Mouse (Mus musculus): Measurements from ENCODE around the gene Phactr2. TPM values are rescaled to one million over a fixed set of nuclear protein-coding genes. Genes with fewer than 3 reads are reported as not detected.

Phactr2 gene
- polyA plus RNA-seq, 1 experiment from 2014 or later: 24.0 TPM

DNA sequence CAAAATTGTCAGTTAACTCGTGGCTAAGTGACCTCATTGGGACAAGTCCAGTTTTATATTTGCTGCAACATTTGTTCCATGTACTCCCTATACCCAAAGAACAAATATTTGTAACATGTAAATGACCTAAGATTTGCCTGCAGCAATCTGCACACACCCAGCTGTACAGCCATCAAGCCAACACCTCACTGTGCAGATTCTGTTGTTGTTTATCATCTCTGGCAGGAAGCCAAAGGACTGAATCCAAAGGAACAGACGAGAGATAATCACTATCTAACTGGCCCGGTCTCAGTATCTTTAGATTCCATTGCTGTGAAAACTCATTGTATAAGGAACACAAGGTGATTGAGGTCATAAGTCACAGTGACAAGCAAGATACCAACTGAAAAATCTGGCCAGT is 115.5 kb downstream of the Phactr2 start:
- DNase-seq (ENCODE audit: low spot score) (no peak), ATAC-seq (replicated peaks; ENCODE audit: insufficient number of reproducible peaks, low FRiP score, low TSS enrichment, low read depth) (no peak)
- H3K9me3 ChIP-seq (replicated peaks; ENCODE audit: control insufficient read depth, low read length): no peaks in the 10 kb centered on the region
- no peak overlapping the region for H3K4me2 ChIP-seq (ENCODE audit: low read depth, low read length)
- H3K27ac ChIP-seq (replicated peaks; ENCODE audit: low read depth, low read length): no peak overlapping the region
- WGBS: 78% methylated on average over 3 of the region's 3 CpGs
- no peaks in the 10 kb centered on the region for H3K4me1 ChIP-seq (ENCODE audit: control insufficient read depth, insufficient read depth, low read length)
- no peaks in the 10 kb centered on the region for H3K36me3 ChIP-seq (replicated peaks; ENCODE audit: control insufficient read depth, insufficient read depth, low read depth, low read length)
- H3K4me3 ChIP-seq (ENCODE audit: low read depth, low read length): no peak overlapping the region
- H3K27me3 ChIP-seq (ENCODE audit: control insufficient read depth, insufficient read depth, low read length): no peaks in the 10 kb centered on the region
- H3K9ac ChIP-seq (replicated peaks; ENCODE audit: low read length): no peak overlapping the region

DNA sequence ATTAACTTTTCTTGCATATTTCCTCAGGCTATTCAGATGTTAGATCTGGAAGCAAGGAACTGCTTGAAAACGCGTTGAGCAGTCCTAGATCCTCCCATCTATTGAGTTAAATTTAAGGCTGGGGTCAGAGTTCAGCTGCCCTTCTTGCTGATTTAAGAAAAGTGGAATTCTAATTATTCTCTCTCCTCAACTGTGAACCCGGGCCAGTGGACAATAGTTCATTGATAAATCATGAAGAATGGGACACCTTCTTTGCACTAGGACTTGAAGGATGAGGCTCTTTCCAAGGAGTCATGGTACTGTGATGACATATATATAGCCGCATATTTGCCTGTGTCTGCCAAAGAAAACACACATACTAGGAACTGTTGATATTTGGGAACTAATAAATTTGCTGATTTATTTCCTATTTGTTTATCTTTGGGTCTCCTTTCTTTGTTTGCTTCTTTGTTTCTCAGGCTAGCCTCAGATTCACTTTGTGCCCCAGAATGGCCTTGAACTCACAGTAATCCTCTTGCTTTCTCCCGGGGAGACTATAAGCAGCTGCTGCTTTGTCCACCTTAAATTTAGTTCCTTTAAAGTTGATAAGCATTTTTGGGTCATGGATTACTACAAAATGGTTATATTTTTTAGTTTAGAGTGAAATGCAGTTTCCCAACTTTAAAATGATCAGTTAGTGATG is 127.5 kb downstream of the Phactr2 start:
- no peaks in the 10 kb centered on the region for H3K9me3 ChIP-seq (replicated peaks; ENCODE audit: control insufficient read depth, low read length)
- WGBS: 34% methylated on average over 5 of the region's 5 CpGs
- H3K36me3 ChIP-seq (replicated peaks; ENCODE audit: control insufficient read depth, insufficient read depth, low read depth, low read length): no peaks in the 10 kb centered on the region
- no peaks in the 10 kb centered on the region for H3K4me1 ChIP-seq (ENCODE audit: control insufficient read depth, insufficient read depth, low read length)
- H3K27me3 ChIP-seq (ENCODE audit: control insufficient read depth, insufficient read depth, low read length): no peaks in the 10 kb centered on the region
- H3K4me2 ChIP-seq (ENCODE audit: low read depth, low read length): no peak overlapping the region
- H3K27ac ChIP-seq (replicated peaks; ENCODE audit: low read depth, low read length): no peak overlapping the region
- no peak overlapping the region for H3K9ac ChIP-seq (replicated peaks; ENCODE audit: low read length)
- DNase-seq (ENCODE audit: low spot score) (no peak), ATAC-seq (replicated peaks; ENCODE audit: insufficient number of reproducible peaks, low FRiP score, low TSS enrichment, low read depth) (no peak)
- no peak overlapping the region for H3K4me3 ChIP-seq (ENCODE audit: low read depth, low read length)

DNA sequence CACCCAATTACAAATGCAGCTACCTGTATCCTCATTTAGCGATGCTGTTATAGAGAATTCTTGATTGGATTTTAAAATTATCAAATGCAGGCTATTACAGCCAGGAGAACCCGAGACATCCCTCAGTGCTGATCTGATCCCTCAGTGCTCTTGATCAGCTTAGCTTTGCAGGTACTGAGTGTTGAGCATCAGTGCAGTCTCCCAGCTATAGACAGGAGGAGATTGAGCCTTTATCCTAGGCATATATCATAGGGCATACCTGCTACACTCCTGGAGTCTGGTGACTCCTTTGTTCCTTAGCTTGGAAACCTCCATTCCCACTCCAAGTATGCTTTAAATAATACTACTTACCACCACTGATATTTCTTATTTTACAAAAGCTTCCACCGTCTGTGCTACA is 133.6 kb downstream of the Phactr2 start:
- WGBS: 88% methylated on average over 3 of the region's 3 CpGs
- no peak overlapping the region for H3K27ac ChIP-seq (replicated peaks; ENCODE audit: low read depth, low read length)
- no peak for DNase-seq (ENCODE audit: low spot score)
- H3K36me3 ChIP-seq (replicated peaks; ENCODE audit: control insufficient read depth, insufficient read depth, low read depth, low read length): no peaks in the 10 kb centered on the region
- no peak for ATAC-seq (replicated peaks; ENCODE audit: insufficient number of reproducible peaks, low FRiP score, low TSS enrichment, low read depth)
- H3K9me3 ChIP-seq (replicated peaks; ENCODE audit: control insufficient read depth, low read length): no peaks in the 10 kb centered on the region
- H3K27me3 ChIP-seq (ENCODE audit: control insufficient read depth, insufficient read depth, low read length): no peaks in the 10 kb centered on the region
- no peak overlapping the region for H3K4me2 ChIP-seq (ENCODE audit: low read depth, low read length)
- no peak overlapping the region for H3K4me3 ChIP-seq (ENCODE audit: low read depth, low read length)
- H3K4me1 ChIP-seq (ENCODE audit: control insufficient read depth, insufficient read depth, low read length): no peaks in the 10 kb centered on the region
- no peak overlapping the region for H3K9ac ChIP-seq (replicated peaks; ENCODE audit: low read length)

DNA sequence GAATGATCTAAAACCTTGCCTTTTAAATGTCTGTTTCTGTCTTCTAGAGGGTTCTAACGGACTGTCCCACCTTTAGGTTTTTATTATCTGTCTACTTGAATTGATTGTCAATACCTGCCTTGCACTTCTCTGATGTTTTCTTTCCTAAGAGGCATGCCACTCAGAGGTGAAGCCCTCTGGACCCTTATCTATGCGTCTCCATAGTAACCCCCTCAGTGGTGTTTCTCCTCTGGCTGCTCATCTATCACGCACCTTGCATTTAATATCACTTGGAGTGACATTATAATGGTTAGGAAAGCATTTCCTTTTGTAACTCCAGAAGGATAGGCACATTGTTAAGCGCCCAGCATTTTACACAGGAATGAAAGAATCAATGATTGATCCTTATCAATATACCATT is 137.2 kb downstream of the Phactr2 start:
- Histone ChIP-seq H3K27me3 (ENCODE audit: control insufficient read depth, insufficient read depth, low read length) (no peaks in the 10 kb centered on the region), H3K4me3 (ENCODE audit: low read depth, low read length) (no peak overlapping the region), H3K9ac (replicated peaks; ENCODE audit: low read length) (no peak overlapping the region), H3K9me3 (replicated peaks; ENCODE audit: control insufficient read depth, low read length) (no peaks in the 10 kb centered on the region), H3K36me3 (replicated peaks; ENCODE audit: control insufficient read depth, insufficient read depth, low read depth, low read length) (no peaks in the 10 kb centered on the region), H3K27ac (replicated peaks; ENCODE audit: low read depth, low read length) (no peak overlapping the region), H3K4me1 (ENCODE audit: control insufficient read depth, insufficient read depth, low read length) (no peaks in the 10 kb centered on the region), H3K4me2 (ENCODE audit: low read depth, low read length) (no peak overlapping the region)
- no peak for DNase-seq (ENCODE audit: low spot score)
- 80% methylated on average over 4 of the region's 4 CpGs for WGBS
- no peak for ATAC-seq (replicated peaks; ENCODE audit: insufficient number of reproducible peaks, low FRiP score, low TSS enrichment, low read depth)

- no peak for DNase-seq (ENCODE audit: low spot score)
- Histone ChIP-seq H3K9ac (replicated peaks; ENCODE audit: low read length) (no peak overlapping the region), H3K4me3 (ENCODE audit: low read depth, low read length) (no peak overlapping the region), H3K36me3 (replicated peaks; ENCODE audit: control insufficient read depth, insufficient read depth, low read depth, low read length) (no peaks in the 10 kb centered on the region), H3K27me3 (ENCODE audit: control insufficient read depth, insufficient read depth, low read length) (no peaks in the 10 kb centered on the region), H3K4me1 (ENCODE audit: control insufficient read depth, insufficient read depth, low read length) (no peaks in the 10 kb centered on the region), H3K4me2 (ENCODE audit: low read depth, low read length) (no peak overlapping the region), H3K27ac (replicated peaks; ENCODE audit: low read depth, low read length) (no peak overlapping the region), H3K9me3 (replicated peaks; ENCODE audit: control insufficient read depth, low read length) (no peaks in the 10 kb centered on the region)
- no peak for ATAC-seq (replicated peaks; ENCODE audit: insufficient number of reproducible peaks, low FRiP score, low TSS enrichment, low read depth)
- WGBS: 66% methylated on average over 6 of the region's 6 CpGs
Observed at GRCm38 (mm10) chr10:13335814-13336213, 138.4 kb downstream of the Phactr2 start.

DNA sequence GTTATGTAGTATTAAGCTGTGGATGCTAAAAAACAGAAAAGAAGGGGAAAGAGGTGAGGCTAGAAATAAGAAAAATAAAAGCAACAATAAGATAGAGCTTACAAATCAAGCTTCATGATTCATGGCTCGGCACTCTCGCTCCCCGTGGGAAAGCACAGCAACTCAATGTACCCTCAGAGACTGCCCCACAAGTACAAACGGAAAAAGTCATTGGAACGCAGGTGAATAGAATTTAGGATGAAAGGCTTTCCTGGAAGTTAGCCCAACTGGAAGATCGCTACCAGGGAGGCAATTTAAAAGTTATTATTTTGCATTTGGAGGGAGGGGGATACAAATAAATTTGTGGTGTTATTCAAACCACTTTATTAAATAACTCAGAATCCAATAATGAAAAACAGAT is 138.9 kb downstream of the Phactr2 start:
- no peaks in the 10 kb centered on the region for H3K4me1 ChIP-seq (ENCODE audit: control insufficient read depth, insufficient read depth, low read length)
- no peak overlapping the region for H3K4me2 ChIP-seq (ENCODE audit: low read depth, low read length)
- H3K27me3 ChIP-seq (ENCODE audit: control insufficient read depth, insufficient read depth, low read length): no peaks in the 10 kb centered on the region
- no peak for DNase-seq (ENCODE audit: low spot score)
- no peak overlapping the region for H3K4me3 ChIP-seq (ENCODE audit: low read depth, low read length)
- no peak overlapping the region for H3K27ac ChIP-seq (replicated peaks; ENCODE audit: low read depth, low read length)
- no peaks in the 10 kb centered on the region for H3K36me3 ChIP-seq (replicated peaks; ENCODE audit: control insufficient read depth, insufficient read depth, low read depth, low read length)
- no peak for ATAC-seq (replicated peaks; ENCODE audit: insufficient number of reproducible peaks, low FRiP score, low TSS enrichment, low read depth)
- H3K9ac ChIP-seq (replicated peaks; ENCODE audit: low read length): no peak overlapping the region
- 66% methylated on average over 6 of the region's 6 CpGs for WGBS
- no peaks in the 10 kb centered on the region for H3K9me3 ChIP-seq (replicated peaks; ENCODE audit: control insufficient read depth, low read length)

- no peaks in the 10 kb centered on the region for H3K27me3 ChIP-seq (ENCODE audit: control insufficient read depth, insufficient read depth, low read length)
Observed at GRCm38 (mm10) chr10:13333781-13334180, 140.4 kb downstream of the Phactr2 start.

DNA sequence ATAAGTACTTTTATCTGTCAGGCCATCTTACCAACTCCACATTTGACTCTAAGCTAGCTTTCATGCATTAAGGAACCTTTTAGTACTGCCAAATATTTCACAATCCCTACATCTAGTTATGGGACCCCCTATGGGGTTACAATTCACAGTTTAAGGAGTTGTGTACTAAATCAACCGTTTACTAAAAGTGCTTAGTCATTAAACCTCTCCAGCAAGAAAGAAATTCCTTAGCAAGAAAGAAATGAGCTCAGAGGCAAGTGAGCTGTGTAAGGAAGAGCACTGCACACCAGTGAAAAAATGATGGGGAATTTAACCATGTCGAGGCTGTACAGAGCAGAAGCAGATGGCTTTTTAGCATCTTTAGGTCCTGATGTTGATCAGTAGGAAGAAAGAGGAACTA is 141.2 kb downstream of the Phactr2 start:
- WGBS: 61% methylated on average over 2 of the region's 2 CpGs

More at GRCm38 (mm10) chr10:13333781-13334180, 140.4 kb downstream of the Phactr2 start:
- H3K27ac ChIP-seq (replicated peaks; ENCODE audit: low read depth, low read length): no peak overlapping the region
- whole genome bisulfite sequencing: 79% methylated on average over 2 of the region's 2 CpGs
- DNase-seq (ENCODE audit: low spot score) (no peak), ATAC-seq (replicated peaks; ENCODE audit: insufficient number of reproducible peaks, low FRiP score, low TSS enrichment, low read depth) (no peak)
- H3K36me3 ChIP-seq (replicated peaks; ENCODE audit: control insufficient read depth, insufficient read depth, low read depth, low read length): no peaks in the 10 kb centered on the region
- H3K4me3 ChIP-seq (ENCODE audit: low read depth, low read length): no peak overlapping the region
- H3K4me2 ChIP-seq (ENCODE audit: low read depth, low read length): no peak overlapping the region
- no peaks in the 10 kb centered on the region for H3K9me3 ChIP-seq (replicated peaks; ENCODE audit: control insufficient read depth, low read length)
- H3K4me1 ChIP-seq (ENCODE audit: control insufficient read depth, insufficient read depth, low read length): no peaks in the 10 kb centered on the region
- H3K9ac ChIP-seq (replicated peaks; ENCODE audit: low read length): no peak overlapping the region

More for the DNA sequence above, 141.2 kb downstream of the Phactr2 start:
- ATAC-seq (replicated peaks; ENCODE audit: insufficient number of reproducible peaks, low FRiP score, low TSS enrichment, low read depth): no peak
- no peak overlapping the region for H3K4me3 ChIP-seq (ENCODE audit: low read depth, low read length)
- H3K27me3 ChIP-seq (ENCODE audit: control insufficient read depth, insufficient read depth, low read length): no peaks in the 10 kb centered on the region
- no peaks in the 10 kb centered on the region for H3K9me3 ChIP-seq (replicated peaks; ENCODE audit: control insufficient read depth, low read length)
- H3K4me1 ChIP-seq (ENCODE audit: control insufficient read depth, insufficient read depth, low read length): no peaks in the 10 kb centered on the region
- no peak for DNase-seq (ENCODE audit: low spot score)
- H3K27ac ChIP-seq (replicated peaks; ENCODE audit: low read depth, low read length): no peak overlapping the region
- H3K36me3 ChIP-seq (replicated peaks; ENCODE audit: control insufficient read depth, insufficient read depth, low read depth, low read length): no peaks in the 10 kb centered on the region
- no peak overlapping the region for H3K9ac ChIP-seq (replicated peaks; ENCODE audit: low read length)
- no peak overlapping the region for H3K4me2 ChIP-seq (ENCODE audit: low read depth, low read length)
